Mouse (Mus musculus): ENCODE data around the gene Tnfsf10.

DNA sequence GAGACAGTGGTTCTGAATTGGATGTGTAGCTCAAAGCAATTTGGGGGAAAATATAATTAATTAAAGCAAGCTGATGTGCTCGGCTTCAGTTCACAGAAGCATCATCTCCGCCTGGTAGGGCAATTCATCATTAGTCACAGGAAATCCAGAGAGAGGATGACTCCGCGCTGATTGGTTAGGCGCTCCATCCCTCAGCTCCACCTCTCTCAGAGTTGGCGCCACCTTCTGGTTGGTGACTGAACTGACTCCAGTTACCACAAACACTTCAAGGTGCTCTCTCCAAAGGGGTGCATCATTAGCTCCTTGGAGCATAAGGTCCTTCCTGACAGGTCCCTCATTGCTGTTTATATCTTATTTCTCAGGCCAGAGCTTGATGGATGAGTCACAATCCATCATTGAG is 28.7 kb downstream of the Tnfsf10 start:
- TF ChIP-seq POLR2A (IDR thresholded peaks at IDR 0.05; ENCODE audit: low read depth, low read length) (no peak), CTCF (conservative IDR thresholded peaks at IDR 0.05; ENCODE audit: insufficient read depth, insufficient read length, low read depth, low read length) (peak; percentile 78)

All from kidney, adult 2 months (tissue).